Mouse (Mus musculus) liver, adult 2 months (tissue): ENCODE measurements around the gene Sipa1l1. TPM values are rescaled to one million over a fixed set of nuclear protein-coding genes. Genes with fewer than 3 reads are reported as not detected.

ENCODE experiments used
- DNase-seq: peaks from one replicate; pipeline ENCODE4 v3.0.0-alpha.2; 2011; ENCODE audit warnings: low read depth, low spot score; ENCODE audit errors: extremely low read depth
- H3K27ac ChIP-seq: fragments of 200-500 bp; replicated peaks from 2 replicates; pipeline ENCODE4 v1.5.1; 2012; ENCODE audit warnings: low read depth, mild to moderate bottlenecking, control low read depth, inconsistent platforms, low read length; ENCODE audit not compliant: insufficient read depth
- H3K27me3 ChIP-seq: fragments of 200-500 bp; 2 replicates; pipeline ENCODE4 v1.6.1; 2012; ENCODE audit warnings: mild to moderate bottlenecking, moderate library complexity, low read length, inconsistent platforms; ENCODE audit not compliant: control insufficient read depth, insufficient read depth
- H3K36me3 ChIP-seq: fragments of 200-500 bp; 2 replicates; pipeline ENCODE4 v1.6.1; 2012; ENCODE audit warnings: low read length, inconsistent platforms; ENCODE audit not compliant: control insufficient read depth, insufficient read depth
- H3K4me1 ChIP-seq: fragments of 200-500 bp; 2 replicates; pipeline ENCODE4 v1.6.1; 2011; ENCODE audit warnings: low read length; ENCODE audit not compliant: control insufficient read depth, insufficient read depth
- H3K4me3 ChIP-seq: fragments of 200-500 bp; 2 replicates; pipeline ENCODE4 v1.5.1; 2011; ENCODE audit warnings: low read depth, mild to moderate bottlenecking, control low read depth, low read length, moderate library complexity; ENCODE audit not compliant: insufficient read depth
- H3K79me2 ChIP-seq: fragments of 200-500 bp; 2 replicates; pipeline ENCODE4 v1.6.1; 2012; ENCODE audit warnings: inconsistent platforms, mild to moderate bottlenecking, low read length, moderate library complexity; ENCODE audit not compliant: control insufficient read depth, insufficient read depth
- H3K9ac ChIP-seq: fragments of 200-500 bp; 2 replicates; pipeline ENCODE4 v1.6.1; 2012; ENCODE audit warnings: low read depth, mild to moderate bottlenecking, control low read depth, inconsistent platforms, low read length
- CTCF ChIP-seq: fragments of 200-500 bp; IDR thresholded peaks from 2 replicates; pipeline ENCODE4 v1.5.1; 2011; ENCODE audit warnings: low read depth, low read length, control low read depth
- POLR2A ChIP-seq: fragments of 200-500 bp; IDR thresholded peaks from 2 replicates; pipeline ENCODE4 v1.6.1; 2011; ENCODE audit warnings: low read length, control low read depth; ENCODE audit not compliant: insufficient read depth; ENCODE audit errors: extremely low read depth
- WGBS: fragments of 180-500 bp; shearing (Covaris S2); methylation state at CpG from one replicate; pipeline ENCODE4 v1.1.7; 2018; 5-methylcytosine and 5-hydroxymethylcytosine counted together
- polyA plus RNA-seq: library from polyadenylated mRNA; depleted of rRNA; stranded (reverse); fragments of >200 nt; gene quantifications from 2 replicates; pipeline ENCODE4 v1.2.3, GENCODE M21; 2012
- total RNA-seq: library from RNA; depleted of rRNA; stranded (reverse); fragments of >200 nt; gene quantifications from 2 replicates; pipeline ENCODE4 v1.2.3, GENCODE M21; 2014

The Sipa1l1 gene
- total and polyA plus RNA-seq, 2 experiments = 10.3 to 13.7 TPM

GRCm38 (mm10) chr12:82312091-82312820, 143.1 kb downstream of the Sipa1l1 start:
- Histone ChIP-seq H3K36me3 (no peaks in the 10 kb centered on the region), H3K4me1 (no peaks in the 10 kb centered on the region), H3K27ac (no peak overlapping the region), H3K4me3 (no peak overlapping the region), H3K79me2 (peaks cover 3% of the 10 kb centered on the region; the same call in 1 of the 2 replicates), H3K27me3 (no peaks in the 10 kb centered on the region), H3K9ac (no peak overlapping the region)
- WGBS = 82% methylated on average over 17 of the region's 17 CpGs
- DNase-seq = no peak
- TF ChIP-seq CTCF (no peak), POLR2A (no peak)

GRCm38 (mm10) chr12:82313091-82313490, 144.0 kb downstream of the Sipa1l1 start:
- H3K4me3 ChIP-seq = no peak overlapping the region
- H3K27me3 ChIP-seq = no peaks in the 10 kb centered on the region
- 95% methylated on average over 3 of the region's 3 CpGs for WGBS
- H3K27ac ChIP-seq = no peak overlapping the region
- TF ChIP-seq POLR2A (no peak), CTCF (no peak)
- no peak overlapping the region for H3K9ac ChIP-seq
- DNase-seq = no peak
- H3K79me2 ChIP-seq = peaks cover 3% of the 10 kb centered on the region; the same call in 1 of the 2 replicates
- H3K36me3 ChIP-seq = no peaks in the 10 kb centered on the region
- H3K4me1 ChIP-seq = no peaks in the 10 kb centered on the region

DNA sequence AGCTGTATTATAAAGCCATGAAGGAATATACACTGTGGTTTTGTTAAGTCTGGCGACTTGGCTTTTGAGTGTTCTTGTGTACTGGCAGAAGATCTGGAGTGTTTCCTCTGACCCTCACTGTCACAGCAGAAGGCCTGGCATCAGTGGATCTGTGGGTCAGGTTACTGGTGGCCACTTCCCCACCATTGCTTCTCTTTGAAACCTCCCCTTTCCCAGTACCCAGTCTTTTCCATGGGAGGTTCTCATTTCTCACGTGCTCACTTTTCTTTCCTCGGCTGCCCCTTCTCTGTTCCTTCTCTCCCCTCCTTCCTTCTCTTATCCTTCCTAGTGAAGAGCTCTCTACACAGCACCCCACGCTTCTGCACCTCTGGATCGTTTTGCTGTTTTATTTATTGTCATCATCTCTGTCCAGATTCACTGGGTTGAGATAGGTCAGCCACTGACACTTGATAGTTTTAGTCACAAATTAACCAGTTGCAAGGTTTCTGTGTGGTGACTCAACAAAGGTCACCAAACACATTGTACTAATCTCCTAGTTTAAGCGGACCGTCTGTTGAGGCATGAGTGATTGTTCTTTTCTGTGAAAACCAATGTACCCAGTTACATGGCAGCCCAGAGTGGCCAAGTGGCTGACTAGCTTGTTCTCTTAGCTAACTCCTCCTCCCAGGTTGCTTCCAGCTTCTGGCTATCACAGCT, 150.5 kb downstream of the Sipa1l1 start:
- TF ChIP-seq POLR2A (no peak), CTCF (no peak)
- Histone ChIP-seq H3K79me2 (peaks cover 10% of the 10 kb centered on the region; the same call in 1 of the 2 replicates), H3K4me3 (no peak overlapping the region), H3K27me3 (no peaks in the 10 kb centered on the region), H3K4me1 (peaks cover 7% of the 10 kb centered on the region), H3K36me3 (no peaks in the 10 kb centered on the region), H3K9ac (no peak overlapping the region), H3K27ac (peak overlapping the region; percentile 90)
- DNase-seq = peak; percentile 95
- 26% methylated on average over 7 of the region's 7 CpGs for WGBS

- no peaks in the 10 kb centered on the region for H3K27me3 ChIP-seq
- peak; percentile 32 for DNase-seq
- no peak overlapping the region for H3K9ac ChIP-seq
- TF ChIP-seq POLR2A (no peak), CTCF (no peak)
- peak overlapping the region; percentile 87 for H3K27ac ChIP-seq
- H3K4me3 ChIP-seq = no peak overlapping the region
- peaks cover 7% of the 10 kb centered on the region for H3K4me1 ChIP-seq
- H3K36me3 ChIP-seq = no peaks in the 10 kb centered on the region
- WGBS = 53% methylated on average over 3 of the region's 3 CpGs
- peaks cover 15% of the 10 kb centered on the region; the same call in 1 of the 2 replicates for H3K79me2 ChIP-seq
Observed at GRCm38 (mm10) chr12:82320204-82320603, 151.1 kb downstream of the Sipa1l1 start.

DNA sequence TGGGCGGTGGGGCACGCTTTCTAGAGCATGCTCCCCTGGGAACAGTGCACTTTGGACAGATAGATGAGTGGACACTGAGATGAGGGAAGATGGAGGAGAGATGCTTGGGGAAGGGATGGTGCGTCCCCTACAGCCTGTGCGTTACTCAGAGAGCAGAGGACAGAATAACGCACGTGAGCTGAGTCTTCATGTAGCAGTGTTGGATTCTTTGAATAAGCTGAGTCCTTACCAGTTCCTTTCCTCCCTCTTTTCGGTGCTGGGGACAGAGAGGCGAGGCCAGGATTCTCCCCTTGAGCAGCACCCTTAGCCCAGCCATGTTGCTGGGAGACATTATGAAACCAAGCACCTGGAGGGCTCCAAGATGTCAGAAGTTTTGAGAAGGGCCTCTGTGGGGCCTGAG, 152.3 kb downstream of the Sipa1l1 start:
- Histone ChIP-seq H3K79me2 (peaks cover 12% of the 10 kb centered on the region; the same call in 1 of the 2 replicates), H3K27me3 (no peaks in the 10 kb centered on the region), H3K36me3 (no peaks in the 10 kb centered on the region), H3K4me3 (no peak overlapping the region), H3K27ac (no peak overlapping the region), H3K9ac (no peak overlapping the region), H3K4me1 (peaks cover 7% of the 10 kb centered on the region)
- 97% methylated on average over 8 of the region's 8 CpGs for WGBS
- DNase-seq = no peak
- no peak for TF ChIP-seq CTCF
- TF ChIP-seq POLR2A = no peak
